Mouse (Mus musculus) ES-E14 (cell line): ENCODE results near the gene Ephx3.

ENCODE experiments used
- CHD2 ChIP-seq: IDR thresholded peaks from 2 replicates; pipeline ENCODE4 v1.6.1; 2014; ENCODE audit warnings: mild to moderate bottlenecking, low read depth, low read length, inconsistent platforms
- HCFC1 ChIP-seq: IDR thresholded peaks from 2 replicates; pipeline ENCODE4 v1.6.1; 2012; ENCODE audit warnings: low read length, inconsistent platforms, borderline replicate concordance; ENCODE audit not compliant: insufficient read depth
- MAFK ChIP-seq: IDR thresholded peaks from 2 replicates; pipeline ENCODE4 v1.6.1; 2014; ENCODE audit warnings: mild to moderate bottlenecking, low read depth, low read length, inconsistent platforms; ENCODE audit not compliant: insufficient read depth
- ZC3H11A ChIP-seq: IDR thresholded peaks from 2 replicates; pipeline ENCODE4 v1.6.1; 2012; ENCODE audit warnings: low read depth, mild to moderate bottlenecking, inconsistent platforms, low read length, borderline replicate concordance
- ZNF384 ChIP-seq: IDR thresholded peaks from 2 replicates; pipeline ENCODE4 v1.6.1; 2012; ENCODE audit warnings: low read depth, low read length, inconsistent platforms

DNA sequence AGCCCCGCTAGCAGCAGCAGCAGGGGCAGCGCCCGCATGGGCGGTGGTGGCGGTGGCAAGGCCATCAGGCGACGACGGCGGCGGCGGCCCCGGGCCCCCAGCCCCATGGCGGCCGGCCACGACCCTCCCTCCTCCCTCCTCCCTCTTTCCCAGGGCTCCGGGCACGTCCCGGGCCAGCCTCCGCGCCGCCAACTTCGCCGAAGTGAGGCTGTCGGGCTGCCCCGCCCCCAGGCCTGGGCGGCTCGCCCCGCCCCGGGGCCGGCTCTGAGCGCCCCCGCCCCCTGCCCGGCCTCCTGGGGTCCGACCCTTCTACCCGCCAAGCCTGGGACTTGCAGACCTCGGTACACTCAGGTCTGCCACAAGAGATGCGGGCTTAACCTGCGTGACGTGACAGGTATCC, 22.7 kb downstream of the Ephx3 start, which contains the start of gene Notch3:
- TF ChIP-seq ZC3H11A (no peak), CHD2 (no peak), MAFK (no peak), HCFC1 (no peak), ZNF384 (no peak)
